Mouse (Mus musculus) liver (tissue): ENCODE measurements around the gene Asxl1.

Source experiments
- DNase-seq: peaks from one replicate; pipeline ENCODE4 v3.0.0-alpha.2; 2020; ENCODE audit warnings: mixed read lengths

Gene Asxl1

DNA sequence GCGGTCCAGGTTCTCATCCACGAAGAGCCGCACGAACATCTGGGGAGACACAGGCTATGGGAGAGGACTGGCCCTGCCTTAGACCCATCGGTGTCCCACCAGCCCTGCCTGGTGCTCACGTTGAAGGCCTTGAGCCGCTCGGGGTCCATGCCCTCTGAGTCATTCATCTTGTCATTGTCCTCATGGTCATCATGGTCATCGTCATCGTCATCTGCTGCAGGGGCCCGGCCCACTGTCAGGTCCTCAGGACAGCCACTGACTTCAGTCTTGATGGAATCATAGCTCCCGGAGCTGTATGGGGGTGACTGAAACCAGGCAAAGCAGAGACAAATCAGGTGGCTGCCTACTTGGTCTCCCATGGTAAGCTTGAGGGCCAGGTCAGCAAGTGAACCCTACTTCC, 72.2 kb downstream of the Asxl1 start:
- no peak for DNase-seq

DNA sequence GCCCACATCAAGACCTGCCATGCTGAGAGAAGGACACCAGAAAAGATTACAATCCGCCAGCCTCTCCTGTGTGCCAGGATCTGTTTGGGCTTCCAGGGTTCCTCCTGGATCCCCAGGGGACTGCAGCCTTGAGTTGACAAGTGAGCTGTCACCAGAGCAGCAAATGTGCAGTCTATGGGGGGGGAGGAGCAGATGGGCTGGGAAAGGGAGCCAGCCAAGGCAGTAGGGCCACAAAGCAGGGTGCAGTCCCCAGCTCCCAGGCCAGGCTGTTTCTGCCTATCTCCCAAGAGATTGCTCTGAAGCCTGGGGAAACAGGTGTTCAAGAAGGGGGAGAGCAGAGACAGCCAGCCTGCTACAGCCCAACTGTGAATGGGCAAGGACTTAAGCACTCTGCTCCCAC, 72.8 kb downstream of the Asxl1 start:
- DNase-seq = no peak

DNA sequence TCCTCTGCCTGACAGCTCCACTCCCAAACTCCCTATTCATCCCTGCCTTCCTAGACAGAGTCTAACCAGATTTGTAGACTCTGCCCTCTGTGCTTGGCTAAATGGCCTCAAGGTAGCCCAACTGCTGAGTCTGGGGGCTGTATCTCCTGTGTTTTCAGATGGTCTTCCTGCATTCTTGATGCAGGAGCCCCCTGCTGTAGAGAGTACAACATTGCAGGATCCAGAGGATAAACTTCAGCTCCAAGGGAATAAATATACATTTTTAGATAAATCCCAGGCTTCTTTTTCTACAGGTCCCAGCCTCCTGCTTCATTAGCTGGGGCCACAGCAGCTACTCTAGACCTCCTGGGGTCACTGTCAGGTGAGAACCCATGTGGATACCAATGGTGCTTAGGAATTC, 75.6 kb downstream of the Asxl1 start:
- no peak for DNase-seq

DNA sequence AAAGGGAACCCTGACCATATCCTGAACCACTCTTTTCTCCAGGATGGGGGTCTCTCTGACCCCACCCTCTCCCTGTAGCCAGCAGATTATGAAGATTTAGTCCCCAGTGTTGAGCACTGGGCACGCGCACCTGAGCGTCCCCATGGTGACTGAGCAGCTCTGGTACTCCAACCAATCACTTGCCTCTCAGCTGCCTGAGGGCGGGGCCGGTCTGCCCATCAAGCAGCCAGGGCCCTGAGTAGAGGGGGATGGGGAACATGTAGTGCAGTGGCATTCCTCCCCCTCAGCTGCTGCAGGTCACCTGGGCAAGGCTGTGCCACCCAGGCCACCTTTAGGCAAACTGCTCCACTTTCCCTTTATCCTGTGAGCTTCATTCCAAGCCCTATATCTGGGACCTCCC, 76.4 kb downstream of the Asxl1 start:
- no peak for DNase-seq

DNA sequence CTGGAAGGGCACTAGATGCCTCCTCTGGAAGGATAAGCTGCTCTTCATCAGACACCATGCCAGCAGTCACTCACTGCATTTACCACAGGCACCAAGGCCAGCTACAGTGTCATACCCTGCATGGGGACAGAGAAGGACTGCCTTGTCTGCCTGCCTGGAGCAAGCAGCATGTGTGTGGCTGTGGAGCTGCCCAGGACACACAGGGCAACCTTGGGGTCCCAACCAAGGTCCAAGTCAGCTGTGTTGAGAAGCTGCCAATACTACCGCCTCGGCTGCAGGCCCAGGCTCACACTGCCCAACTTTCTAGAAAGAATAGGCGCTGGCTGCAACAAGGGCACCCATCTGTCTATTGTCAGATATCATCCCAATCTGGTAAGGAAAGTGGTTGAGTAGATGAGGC, 77.5 kb downstream of the Asxl1 start:
- DNase-seq = no peak

DNA sequence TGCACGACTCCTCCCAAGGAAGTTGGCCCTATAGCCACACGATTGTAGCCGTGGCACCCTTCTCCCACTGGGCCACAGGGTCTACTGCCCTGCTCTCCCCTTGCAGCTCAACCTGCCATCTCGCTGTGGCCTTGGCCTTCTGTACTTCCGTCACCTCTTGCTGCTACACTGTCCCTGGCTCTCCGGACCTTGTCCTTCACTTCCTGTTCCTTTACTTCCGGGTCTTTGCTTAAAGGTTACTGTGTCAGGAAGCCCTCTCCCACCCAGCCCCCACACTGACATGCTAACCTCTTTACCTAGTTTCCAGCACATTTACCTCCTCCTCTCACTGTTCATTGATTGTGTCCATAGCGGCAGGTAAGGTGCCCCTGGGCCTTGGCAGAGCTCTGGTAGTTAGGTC, 78.9 kb downstream of the Asxl1 start:
- DNase-seq = no peak

DNA sequence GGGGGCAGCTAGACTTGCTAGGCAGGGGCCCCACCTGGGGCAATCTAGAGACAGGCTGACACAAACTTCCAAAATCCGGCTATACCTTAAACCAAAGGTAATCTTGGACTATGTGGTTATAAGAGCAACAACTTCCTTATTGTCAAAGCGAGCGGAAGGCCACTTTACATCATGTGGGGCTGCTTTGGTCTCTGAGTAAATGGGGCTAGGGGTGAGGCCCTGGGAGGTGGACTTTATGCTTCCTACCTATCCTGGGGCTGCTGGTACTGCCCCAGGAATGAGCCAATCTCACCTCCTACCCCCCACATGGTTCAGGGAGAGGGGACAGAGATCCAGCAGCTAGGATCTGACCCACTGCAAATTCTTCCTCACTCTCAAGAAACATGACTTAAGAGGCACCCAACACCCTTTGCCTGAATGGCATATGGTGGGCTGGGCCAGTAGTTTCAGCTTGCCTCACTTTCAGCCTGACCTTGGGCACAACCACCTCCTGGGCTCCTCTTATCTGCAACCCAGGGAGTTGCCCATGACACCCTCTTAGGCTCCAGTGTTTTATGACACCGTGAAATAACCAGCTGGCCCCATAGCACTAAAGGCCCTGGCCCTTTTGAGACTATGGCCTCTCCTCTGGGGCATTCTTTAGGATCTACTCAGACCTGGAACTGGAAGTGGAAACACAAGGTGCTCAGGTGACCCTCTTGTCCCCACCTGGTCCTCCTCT, 79.7 kb downstream of the Asxl1 start:
- DNase-seq = no peak

DNA sequence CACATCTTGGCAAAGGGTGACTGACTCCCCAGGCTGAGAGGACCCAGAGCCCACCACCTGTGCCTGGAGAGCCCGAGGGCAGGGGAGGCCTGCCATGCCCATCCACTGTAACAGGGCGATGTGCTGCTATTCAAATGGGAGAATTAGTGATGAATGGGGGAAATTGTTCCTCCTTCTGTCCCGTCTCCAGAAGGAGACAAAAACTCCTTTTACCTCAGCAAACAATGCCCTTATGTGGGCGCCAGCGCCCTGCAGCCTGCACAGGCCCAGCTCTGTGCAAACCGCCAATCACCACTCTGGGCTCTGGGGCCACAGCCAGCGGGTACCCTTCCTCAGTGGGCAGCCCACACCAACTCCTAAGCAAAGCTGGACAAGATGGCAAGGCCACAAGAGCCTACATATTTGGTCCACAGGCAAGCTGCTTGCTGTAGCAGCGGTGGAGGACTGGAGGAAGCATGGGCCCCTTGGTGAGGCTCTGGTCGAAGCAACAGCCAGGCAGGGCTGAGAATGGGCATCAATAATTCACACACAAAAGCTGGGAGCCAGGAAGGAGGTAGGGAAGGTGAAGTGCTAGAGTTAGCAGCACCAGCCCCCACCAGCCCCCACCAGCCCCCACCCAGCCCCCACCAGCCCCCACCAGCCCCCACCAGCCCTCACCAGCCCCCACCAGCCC, 80.5 kb downstream of the Asxl1 start:
- DNase-seq = no peak

DNA sequence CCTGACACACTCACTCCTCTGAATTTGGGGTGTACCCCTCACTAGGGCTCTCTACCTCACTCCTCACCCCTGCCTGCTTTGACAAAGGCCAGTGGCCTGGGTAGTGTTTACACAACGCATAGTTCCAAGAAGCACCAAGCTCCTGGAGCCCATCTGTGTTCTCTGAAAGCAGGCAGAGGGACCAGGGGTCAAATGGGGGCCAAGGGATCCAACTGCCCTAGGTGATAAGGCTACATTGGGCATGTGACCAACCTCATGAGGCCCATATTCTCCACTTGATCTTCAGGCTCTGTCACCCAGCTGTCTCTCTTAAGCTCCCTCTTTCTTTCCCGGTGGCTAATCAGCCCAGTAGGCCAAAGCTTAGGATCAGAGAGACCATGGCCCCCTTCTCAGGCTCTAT, 81.3 kb downstream of the Asxl1 start:
- DNase-seq = peak; percentile 50

DNA sequence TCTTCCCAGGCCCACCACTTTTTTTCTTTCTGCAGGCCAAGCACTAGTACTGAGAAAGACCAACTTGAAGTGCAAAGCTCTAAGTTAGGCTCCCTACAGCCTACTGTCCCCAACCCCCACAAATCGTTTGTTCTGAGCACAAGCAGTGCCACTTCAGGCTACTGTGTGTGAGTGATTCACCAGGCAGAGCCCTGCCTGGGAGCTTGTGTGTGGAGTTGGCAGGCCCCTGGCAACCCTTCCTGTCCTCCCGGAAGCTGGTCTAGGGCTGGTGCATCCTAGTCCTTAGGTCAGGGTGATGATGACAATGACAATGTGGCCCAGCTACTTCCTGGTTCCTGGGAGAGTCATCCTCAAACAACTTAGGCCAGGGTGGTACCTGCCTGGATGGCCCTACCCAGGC, 82.9 kb downstream of the Asxl1 start:
- DNase-seq = no peak

DNA sequence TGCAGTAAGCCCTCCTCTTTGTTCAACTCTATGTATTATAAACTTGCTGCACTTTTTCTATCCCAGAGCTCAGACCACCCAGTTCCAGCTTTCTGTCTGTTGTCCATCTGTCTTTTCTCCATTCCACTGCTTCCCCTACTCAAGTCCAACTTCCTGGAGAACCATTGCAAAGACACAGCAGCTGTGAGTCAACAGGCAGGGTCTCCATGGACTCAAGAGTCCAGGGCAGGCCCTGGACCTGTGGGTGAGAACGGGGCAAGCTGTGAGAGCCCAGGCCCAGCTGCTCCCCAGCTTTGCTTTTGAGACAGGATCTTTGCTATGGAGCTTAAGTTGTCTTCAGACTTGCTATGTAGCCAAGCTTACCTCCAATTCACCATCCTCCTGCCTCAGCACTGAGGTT, 84.9 kb downstream of the Asxl1 start:
- DNase-seq = no peak

DNA sequence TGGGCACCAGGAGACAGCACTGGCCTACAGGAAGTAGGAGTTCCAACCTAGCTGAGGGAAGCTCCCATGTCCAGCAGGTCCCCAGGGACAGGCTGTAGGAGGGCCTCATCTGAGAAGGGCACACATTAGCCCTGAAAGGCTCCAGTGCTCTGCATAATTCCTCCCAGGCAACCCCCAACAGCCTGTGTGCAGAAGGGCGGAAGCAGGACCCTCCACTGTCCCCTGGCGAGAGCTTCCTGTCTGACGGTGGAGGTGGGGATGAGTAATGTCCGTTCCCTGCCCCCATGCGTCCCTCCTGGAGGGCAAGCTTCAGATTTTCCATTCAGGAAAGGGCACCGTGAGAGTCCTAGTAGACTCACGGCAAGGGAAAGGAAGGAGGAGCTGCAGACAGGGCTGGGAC, 86.9 kb downstream of the Asxl1 start:
- peak; percentile 26 for DNase-seq

DNA sequence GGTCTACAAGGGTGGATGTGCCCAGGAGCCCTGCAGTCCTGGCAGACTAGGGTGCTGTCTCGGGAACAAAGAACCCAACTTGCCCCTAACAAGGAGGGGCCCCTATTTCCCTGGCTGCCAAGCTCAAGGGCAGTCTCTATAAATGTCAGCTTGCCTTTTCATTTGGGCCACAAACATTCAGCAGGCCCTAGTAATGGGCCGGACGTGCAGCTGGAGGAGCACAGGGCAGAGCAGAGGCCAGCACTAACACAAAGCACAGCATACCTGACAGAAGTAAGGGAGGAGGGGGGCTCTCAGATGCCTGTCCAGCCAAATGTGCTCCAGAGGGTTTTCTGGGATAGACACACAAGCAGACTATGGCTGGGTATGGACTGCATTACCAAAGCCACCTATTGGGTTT, 88.2 kb downstream of the Asxl1 start:
- no peak for DNase-seq

DNA sequence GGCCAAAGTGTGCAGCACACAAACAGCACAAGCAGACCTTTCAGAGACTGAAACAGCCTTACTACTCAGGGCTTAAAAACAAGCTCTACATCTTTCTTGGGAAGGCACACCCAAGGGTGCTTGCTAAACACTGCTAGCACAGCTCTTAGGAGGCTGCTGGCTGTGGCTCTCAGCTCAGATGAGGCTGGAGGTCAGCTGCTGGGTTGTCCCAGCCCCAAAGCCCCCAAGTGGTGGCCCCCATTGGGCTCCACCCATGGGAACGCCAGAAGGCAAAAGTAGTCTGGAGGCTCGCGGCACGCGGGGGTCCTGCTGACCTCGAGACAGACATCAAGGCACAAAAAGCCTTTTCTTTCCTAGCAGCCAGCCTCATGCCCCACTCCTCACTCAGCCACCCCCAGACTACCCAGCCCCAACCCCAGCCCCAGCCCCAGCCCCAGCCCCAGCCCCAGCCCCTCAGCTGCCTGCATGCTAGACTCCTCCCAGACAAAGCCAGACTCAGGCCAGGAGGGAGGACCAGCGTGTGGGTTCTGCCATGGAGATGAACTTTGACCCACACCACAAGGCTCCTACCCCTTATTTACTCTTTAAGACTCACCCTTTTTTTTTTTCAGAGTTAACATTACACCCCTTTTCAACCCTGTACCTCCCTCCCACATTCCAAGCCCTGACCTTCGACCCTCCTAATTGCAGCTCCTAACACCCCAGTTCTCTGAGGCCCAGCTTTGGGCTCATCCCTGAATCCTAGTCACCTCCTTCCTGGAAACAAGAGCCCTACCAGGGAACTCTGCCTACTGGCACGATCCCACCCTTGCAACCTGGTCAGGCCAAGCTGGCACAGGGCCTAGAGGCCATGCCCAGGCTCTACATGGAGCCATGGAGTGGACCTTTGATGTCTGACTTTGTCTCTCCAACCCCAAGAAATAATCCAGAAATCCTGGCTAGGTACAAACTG, 89.5 kb downstream of the Asxl1 start:
- no peak for DNase-seq

DNA sequence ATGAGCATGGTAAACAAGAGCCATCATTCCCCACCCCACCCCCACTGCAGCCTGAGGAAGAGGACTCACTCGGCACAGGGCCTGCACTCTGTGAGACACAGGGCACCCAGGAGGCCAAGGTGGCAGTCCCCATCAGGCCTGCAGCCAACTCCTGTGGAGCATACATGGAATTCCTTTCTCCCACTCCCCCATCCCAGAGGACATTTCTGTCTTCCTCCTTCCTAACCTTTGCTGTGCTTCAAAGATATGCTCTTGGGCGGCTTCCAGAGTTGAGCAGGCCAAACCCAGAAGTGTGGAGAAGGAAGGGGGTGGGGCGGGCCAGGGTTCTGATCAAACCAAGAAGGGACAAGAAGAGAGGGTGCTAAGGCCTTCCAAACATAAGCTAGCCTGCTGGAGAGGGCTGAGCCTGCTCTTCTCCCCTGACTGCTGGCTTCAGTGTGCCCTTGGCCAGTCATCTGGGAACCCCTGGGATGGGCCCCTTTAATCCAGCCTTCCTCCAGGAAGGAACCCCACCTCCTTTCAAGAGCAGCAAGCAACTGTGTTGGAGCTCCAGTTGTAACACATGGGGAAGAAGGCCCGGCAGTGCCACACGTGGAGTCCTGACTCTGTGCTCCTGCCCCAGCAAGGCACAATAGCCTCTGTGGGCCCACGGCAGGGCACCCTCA, 91.1 kb downstream of the Asxl1 start:
- DNase-seq = peak; percentile 47

DNA sequence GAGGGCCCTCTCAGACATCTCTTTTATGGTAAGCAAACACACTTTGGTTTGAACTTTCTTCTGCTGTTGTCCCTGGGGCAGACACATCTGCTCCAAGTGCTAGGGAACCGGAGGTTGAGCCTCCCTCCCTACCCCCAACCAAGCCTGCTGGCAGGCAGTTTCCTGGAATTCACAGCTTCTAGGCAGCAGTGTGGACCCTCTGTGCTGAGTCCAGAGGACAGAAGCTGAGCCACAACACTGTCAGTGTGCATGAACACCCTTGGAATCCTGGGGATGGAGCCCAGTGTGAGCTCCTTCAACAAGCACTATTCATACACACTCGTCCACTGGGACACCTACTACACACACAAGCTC, 91.7 kb downstream of the Asxl1 start:
- DNase-seq = no peak

DNA sequence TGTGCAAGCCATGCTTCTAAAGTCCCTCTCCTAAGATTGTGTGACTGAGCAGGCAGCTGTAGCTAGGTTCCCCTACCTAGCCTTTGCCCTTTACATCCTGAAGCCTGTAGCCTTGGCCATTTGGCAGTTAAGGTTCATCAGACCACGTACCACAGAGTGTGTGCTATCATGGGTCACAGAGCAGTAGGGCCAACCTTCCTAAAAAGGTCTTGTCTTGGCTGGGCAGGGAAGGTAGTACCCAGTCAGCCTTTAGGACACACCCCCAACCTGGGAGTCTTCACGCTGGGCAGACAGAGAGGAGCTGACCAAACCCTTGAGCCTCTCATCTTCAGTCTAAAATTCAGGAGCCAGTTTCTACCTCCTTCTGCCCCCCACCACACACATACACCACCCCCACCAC, 95.1 kb downstream of the Asxl1 start:
- DNase-seq = no peak

DNA sequence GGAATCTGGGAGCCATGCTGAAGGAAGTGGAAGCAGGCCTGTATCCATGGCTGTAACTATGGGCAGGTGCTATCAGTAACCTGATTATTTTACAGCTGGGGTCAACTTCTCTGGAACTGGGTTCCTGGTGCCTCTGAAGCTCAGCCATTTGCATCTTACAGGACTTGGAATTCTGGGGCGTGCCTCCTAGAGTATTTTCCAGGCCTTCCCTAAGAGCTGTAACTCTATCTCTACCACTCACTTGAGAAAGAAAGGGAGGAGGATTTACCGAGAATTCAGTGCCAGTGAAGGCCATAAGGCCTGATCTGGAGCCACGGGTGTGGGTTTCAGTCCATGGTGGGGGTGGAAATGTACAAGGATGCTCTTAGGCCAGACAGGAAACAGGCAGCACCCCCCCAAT, 95.6 kb downstream of the Asxl1 start:
- DNase-seq = no peak

DNA sequence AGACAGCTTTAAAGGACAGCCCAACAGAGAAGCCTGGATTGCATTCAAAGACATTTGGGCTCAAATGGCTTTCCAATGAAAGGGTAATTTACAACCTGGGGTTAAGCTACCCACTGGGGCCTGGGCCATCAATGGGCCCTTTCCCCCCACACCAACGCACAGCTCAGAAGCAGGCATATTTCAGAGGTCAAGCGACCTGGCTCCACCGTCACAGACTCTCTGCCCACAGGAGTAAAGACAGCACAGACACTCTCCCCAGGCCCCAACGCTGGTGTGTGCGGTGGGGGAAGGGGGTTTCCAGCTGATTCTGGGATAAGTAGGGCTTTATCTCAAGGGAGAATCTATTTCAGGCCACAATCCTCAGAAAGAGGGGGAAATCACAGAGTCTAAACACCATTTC, 97.1 kb downstream of the Asxl1 start:
- no peak for DNase-seq

DNA sequence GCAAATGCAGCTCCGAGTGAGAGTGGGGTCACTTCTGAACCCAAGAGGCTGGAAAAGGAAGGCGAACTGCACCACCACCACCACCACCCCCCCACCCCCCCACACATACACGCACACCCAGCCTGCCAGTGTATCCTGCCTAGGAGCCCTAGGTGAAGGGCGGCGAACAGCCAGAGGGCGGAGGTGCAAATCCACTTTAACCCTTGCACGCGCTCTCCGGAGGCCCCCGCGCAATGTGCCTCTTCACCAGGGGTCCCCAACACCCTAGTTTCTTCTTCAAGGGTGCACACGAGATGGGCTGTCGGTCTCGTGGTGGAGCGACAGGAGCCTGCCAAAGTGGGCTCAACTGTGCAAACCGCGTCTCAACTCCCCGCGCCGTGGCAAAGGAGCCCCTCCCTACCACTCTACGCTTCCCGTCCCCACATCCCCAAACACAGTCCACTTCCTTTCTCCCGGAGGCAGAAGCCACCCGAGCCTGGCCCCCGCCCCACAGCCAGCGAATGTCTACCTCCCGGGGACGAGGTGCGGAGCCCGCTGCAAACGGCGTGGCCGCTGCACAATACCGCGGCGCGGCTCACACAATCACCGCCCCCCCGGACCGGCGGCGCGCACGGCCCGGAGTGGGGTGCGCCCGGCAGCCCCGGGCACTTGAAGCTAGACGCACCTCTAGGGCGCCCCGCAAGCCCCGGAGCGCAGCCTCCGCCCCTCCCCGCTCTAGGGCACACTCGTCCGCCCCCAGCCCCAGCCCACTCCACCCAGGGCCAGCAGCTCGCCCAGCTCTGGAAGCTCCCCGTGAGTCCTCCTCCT, 98.0 kb downstream of the Asxl1 start:
- DNase-seq = peak; percentile 37

DNA sequence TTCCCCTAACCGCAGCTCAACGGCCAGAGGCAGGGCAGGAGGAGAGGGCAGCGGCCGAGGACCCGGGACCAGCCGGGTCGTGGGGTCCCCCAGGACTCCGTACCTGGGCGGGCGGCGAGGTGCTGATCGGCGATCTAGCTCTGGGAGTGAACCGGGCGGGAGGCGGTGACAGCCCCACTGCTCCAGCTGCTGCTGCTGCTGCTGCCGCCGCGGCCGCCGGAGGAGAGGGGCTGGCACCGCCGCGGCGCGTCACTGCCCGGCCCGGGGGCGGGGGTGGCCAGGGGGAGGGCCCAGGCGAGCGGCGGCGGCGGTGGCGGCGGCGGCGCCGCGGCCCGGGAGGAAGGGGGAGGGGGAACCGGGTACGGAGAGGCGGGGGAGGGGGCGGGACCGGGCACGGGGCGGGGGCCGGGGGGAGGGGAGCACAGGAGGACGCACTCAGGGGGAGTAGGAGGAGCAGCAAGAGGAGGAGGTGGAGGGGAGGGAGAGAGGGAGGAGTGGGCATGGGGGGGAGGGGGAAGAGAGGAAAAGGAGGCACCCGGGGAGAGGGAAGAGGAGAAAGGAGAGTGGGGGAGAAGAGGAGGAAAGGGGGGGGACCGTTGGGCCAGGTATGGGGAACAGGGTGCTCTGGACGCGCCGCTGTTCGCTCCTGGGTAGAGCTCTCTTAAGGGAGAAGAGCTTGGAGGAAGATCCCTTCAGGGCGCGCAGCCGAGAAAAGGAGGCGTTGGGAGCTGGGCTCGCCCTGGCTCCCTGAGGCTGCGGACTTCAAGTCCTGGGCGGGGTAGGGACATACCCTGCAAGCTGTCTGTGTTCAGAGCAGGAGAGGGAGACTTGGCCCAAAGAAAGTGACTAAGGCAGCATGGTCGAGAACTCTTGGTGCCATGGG, 98.9 kb downstream of the Asxl1 start:
- peak; percentile 75 for DNase-seq
